Mouse (Mus musculus): ENCODE results near the gene Thsd7a.
A peak's percentile ranks its signal among the peaks of the same experiment; 100 is the strongest.

Gene Thsd7a

DNA sequence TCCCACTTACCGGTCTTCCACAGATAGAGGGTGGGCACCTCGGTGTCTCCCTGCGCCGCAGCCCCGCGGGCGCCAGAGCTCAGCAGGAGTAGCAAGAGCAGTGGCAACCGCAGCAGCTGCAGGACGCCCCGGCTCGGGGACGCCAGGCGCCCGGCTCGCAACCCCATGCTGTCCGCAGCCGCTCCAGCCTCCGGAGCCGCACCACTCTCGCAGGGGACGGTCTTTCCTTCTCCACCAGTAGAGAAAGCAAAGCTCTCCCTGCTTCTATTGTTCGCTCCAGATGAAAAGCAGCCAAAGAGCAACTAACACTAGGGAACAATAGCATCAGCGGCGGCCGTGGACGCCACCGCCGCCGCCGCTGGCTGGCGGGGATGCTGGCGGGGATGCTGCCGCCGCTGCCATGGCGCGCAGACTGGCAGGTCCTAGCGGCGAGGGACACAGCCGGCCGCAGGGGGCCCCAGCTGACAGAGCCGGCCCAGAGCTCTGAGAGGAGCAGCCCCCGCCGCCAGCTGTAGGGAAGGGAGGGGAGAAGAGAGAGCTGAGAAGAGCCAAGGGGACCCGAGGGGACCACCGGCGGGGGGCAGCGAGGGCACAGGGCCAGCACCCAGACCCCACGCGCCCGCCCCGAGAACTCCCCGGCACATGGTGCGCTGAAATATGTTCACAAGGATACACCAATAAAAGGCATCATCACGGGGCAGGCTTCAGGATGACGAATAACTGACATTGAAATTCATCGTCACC lies at the start of gene Thsd7a:
Gene Thsd7a (minus strand): TSS at position 624 of the 744 bp plus-strand sequence.
- DNase-seq (ENCODE audit: low spot score) = peak; percentile 30

DNA sequence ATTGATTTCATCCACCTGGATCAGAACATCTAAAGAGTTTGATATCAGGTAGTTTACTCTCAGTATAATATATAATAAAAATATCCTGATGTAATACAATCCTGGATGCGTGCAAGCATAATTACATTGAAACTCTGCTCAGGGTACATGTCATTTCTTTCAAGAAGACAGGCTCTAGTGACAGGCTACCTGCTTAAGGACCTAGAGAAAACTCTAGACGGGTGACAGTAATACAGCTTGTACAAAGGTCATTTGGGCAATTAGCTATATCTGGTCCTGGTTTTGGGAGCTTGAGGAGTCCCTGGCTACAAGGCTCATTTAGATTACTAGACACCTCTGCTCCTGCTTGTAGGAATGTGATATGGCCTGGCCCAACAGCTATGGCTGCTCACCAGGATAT lies 37.9 kb upstream of the Thsd7a start:
- no peak for DNase-seq (ENCODE audit: low spot score)

DNA sequence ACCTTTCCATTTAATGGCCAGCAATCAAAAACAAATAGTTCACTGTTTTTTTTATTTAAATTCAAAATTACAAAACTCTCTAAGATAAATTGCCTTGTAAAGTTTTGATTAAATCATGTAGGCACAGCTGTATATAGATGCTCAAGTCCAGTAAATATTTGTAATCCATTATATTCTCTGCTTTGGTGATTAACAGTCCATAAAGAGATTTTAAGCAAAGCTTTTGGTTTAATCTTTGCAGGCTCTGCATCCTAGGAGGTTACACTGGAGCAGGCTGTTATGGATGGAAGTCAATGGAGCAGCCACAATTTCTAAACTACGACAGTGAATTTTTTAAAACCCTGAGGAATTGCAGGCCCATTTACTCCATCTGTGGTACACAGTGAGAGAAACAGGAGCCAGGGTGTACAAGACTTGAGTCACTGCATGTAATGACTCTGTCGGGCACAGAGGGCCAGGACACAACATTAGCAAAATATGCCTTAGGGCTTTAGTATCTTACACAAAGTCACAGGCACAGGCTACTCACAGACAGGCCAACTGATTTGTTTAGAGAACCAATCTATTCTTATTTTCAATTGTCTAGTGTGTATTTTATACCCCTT lies 37.3 kb upstream of the Thsd7a start:
- no peak for DNase-seq (ENCODE audit: low spot score)

DNA sequence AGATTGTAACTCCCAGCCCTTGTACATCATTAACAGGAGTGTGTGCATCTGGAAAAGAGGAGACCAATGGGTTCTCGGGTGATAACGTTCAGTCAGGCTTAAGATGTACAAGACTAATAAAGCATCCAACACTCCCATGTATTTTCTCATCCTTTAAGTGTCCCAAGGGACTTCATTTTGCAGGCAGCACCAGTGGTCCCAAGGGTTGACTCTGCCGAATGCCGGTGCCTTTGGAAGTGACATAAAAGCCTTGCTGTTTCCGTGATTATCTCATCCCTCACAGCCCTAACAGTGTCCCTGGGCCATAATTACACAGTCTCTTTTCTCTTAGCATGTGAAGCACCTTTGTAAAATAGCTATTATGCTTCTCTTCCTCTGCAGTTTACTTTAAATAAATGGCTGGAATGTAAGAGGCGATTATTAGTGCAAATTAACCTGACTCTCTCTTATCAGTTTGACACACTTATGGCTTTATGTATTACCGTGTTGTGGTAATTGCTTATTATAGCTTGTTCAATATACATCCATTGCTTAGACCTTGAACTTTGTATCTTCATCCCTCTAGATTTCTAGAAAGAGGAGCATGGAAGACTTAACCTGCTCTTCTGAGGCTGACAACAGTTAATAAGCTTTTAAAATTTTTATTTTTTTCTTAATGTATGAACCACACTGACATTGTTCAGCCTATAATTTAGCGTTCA lies 35.9 kb upstream of the Thsd7a start:
- DNase-seq (ENCODE audit: low spot score) = no peak

DNA sequence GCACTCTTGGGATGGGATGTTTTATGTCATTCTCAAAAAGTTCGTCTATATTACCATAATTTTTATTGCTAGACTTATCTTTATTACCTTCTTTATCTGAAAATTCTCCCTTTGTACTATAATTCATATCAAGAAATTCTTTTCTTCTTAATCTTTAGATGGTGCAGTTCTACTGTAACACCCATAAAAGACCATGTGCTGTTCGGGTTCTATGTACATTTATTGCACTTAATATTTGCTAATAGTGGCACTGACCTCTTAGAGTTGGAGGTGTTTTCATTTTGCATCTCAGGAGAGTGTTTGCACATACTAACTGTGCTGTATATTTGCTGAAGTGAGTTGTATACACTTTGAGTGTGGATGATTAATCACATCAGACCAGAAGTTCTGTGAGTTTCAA lies 23.6 kb upstream of the Thsd7a start:
- DNase-seq (ENCODE audit: low spot score) = no peak

DNA sequence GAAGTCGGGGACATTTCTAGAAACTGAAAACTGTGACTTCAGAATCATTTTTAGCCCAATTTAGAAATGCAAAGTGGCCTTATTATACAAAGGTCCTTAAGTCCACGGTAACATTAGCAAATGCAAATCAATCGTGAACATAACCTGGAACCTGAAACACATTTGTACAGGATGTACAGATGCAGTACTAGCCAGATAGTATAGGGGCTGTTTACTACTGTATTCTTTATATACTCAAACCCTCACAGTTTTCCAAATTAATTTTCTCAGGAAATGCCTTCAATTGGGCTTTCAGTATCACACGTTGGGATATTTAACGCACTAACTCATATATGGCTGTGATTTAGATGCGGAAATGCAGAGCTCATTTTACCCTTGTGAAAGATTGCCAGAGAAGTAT lies 16.0 kb upstream of the Thsd7a start:
- DNase-seq (ENCODE audit: low spot score) = no peak

DNA sequence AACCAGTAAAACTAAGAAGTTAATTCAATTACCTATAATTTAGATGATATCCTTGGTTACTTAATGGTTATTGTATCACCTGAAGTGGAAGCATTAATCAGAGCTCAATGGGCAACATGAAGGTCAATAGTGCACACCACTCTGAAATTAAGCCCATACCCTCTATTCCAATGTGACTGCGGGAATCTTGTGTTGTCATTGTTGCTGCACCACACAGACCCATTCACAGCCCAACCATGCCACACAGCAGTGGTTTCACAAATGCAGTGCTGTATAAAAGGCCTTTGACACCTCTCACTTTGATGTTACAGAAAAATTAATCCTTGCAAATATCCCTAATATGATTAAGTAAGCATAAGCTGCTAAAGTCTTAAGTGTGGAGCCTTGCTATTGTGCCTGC lies 15.4 kb upstream of the Thsd7a start:
- no peak for DNase-seq (ENCODE audit: low spot score)

DNA sequence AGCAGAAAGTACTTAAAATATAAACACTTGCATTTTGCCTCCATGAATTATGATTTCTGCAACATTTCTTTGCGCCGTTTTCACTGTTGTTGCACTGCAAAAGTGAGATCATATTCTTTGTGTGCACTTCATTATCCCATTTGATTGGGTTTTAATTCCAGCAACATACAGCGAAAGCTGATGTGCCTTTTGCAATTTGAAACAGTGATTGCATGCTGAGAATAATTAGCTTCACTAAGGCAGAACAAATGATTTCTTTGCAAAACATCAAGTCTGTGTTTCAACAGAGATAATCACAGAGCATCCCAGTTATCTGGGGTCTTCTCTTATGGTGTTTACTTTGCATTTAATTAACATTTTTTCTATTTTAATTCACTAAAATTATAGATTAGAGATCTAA lies 14.6 kb upstream of the Thsd7a start:
- no peak for DNase-seq (ENCODE audit: low spot score)

DNA sequence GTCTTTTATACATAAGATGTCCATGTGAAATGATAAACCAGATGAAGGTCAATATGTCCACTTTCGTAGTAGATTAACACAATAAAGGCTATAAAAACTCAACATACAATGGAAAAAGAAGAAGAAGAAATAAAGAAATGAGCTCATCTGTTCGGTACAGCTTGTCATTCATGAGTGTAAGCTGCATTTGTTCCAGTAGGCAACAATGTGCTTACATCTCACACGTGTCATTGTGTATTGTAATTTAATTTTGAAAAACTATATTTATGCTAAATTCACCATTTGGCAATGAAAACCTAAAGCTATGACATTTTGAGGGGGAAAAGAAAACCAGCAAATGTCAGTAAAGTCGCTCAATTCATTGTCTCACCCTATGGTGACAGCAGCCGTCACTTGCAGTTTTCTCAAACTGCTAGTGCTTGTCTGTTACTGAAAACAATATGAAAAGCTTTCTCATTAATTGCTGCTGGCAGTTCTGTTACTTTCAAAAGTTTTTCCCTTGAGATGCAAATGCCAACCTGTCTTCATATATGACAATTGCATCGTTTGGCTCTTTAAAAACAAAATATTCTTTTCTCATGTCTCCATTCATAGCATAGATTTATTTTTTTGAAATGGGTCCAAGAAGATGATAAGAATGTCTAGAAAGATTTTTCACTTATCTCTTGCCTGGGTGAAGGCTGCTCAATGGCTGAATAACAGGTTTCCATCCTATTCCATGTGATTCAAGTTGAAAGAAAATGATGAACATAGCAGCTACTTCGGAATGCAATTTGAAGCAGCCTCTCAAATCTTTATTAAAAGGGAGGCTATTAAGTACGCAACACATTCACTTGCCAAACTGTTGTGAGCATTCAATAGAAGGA lies 10.4 kb upstream of the Thsd7a start:
- DNase-seq (ENCODE audit: low spot score) = no peak

DNA sequence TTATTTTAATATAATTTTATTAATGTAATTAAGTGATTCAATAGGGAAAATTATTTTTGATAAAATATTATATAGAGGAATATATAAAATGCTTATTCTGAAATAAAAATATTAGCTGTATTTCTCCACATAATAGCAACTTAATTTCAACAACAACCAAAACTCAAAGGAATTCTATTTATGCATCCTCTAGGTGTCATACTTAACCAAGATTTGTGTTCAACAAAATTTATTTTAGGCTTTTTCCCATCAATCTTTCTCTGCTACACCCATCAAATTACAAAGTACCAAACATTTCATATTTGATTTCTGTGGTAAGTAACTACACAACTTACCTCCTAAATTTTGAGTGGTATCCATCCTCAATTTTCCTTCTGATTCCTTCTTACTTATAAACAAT lies 3.1 kb upstream of the Thsd7a start:
- no peak for DNase-seq (ENCODE audit: low spot score)

DNA sequence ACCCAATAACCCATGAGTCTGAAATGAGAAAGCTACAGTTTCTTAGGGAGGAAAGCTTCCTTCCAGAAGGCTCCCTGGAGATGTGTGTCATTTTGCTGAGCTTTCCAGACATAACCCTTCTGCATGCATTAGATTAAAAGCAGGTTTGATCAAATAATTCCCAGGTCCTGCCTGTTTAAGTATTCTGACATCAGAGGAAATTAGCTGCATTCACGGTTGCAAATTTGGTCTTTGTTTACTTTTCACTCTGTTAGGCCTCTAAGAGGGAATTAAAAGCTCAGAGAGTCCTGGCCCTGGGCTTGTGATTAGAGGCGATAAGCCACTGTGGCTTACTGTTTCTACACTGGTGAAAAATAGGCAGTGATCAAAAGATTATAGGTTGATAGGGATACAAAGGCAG lies 1.2 kb upstream of the Thsd7a start:
- no peak for DNase-seq (ENCODE audit: low spot score)

DNA sequence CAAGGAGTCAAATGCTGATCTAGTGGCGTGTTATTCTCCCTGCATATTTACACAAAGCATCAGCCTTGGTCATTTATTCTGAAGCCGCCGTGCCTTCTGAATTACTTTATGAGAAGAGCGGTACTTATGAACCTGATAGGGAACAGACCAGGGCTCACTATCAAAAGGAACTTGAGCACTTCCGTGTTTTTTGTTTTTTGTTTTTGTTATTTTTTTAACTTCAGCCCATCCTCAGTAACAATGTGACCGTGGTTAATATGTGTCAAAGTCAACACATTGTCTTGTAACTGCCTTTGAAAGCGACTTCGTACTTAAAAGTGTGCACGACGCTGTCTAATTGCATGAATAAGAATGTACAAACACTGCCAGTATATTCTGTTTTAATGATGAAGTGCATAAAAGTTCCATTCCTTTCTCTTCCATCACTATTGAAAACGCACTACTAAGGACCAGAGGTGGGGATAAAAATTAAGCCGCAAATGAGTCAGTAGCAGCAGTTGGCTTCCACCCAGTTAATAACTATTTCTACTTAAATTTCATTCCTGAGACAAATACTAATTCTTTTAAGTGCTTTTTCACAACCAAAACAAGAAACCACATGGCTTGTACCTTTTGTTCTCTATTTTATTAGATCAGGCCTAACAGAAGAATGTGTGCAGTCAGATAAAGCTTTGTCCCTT lies 461 bp upstream of the Thsd7a start:
- DNase-seq (ENCODE audit: low spot score) = peak; percentile 26

DNA sequence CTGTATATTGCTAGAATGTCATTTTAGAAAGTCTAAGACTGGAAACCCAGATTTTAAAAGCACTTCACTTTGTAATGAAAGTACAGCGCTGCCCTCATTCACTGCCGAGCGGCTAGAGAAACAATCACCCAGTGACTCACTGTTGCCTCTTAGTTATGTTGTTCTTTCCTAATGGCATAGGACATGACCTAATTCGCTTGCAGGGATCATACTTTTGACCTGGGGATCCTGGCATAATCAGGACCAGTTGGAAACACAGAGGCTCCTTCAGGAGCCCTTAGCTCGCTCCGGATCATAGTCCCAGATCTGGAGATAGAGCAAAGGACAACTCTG lies 790 bp downstream of the Thsd7a start:
- no peak for DNase-seq (ENCODE audit: low spot score)

DNA sequence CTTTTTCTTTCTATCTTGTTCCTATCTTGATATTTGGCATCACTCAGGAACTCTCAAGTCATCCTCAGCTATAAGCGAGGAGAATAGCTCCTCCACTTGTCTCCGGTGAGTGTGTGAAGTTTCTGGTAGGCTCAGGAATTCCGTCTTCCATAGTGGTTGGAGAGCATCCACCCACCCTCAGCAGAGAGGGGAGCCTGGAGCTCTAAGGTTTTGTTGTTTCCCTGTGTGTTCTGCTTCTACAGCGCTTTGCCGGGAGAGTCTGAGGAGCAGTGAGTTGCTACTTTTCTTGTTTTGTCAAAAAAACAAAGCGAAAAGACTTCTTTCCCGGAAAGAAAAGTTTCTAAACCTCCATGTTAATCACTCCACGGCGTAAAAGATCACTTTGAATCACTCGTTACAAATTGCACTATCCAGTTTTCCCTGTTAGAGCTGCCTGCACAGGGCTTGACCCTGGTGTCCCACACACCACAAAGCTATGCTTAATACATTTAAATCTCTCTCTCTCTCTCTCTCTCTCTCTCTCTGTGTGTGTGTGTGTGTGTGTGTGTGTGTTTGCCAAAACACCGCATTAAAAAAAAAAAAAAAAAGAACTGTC lies 1.3 kb downstream of the Thsd7a start:
- DNase-seq (ENCODE audit: low spot score) = peak; percentile 8

DNA sequence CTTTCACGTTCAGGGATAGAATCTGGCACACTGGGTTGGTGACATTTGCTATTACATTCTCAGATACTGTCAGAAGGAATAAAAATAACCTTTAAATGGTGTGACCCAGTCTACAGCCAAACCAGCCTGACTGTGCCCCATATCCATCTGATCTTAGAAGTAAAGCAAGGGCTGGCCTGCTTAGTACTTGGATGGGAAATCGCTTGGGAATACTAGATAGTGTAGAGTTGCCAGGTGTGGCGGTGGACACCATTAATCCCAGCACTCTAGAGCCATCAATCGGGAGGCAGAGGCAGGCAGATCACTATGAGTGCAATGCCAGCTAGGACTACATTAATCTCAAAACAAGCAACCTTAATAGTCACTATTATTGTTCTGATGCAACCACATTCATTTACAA lies 6.4 kb downstream of the Thsd7a start:
- no peak for DNase-seq (ENCODE audit: low spot score)

DNA sequence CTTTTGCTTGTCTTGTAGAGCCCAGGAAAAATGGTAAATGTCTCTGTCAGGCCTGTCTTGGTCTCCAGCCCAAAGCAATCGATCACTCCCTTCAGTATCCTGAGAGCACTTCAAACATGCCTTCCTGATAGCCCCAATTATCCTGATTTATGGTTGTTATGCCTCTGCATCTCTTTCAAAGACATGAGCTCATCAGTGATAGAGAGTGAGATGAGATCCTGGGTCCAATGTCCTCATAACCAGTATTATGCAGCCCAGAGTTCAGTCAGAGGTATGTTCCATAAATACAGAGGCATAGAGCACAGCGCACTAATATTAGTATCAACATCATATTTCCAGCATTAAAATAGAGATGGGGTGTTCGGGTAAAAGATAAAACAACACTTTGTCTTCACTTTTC lies 15.3 kb downstream of the Thsd7a start:
- no peak for DNase-seq (ENCODE audit: low spot score)

DNA sequence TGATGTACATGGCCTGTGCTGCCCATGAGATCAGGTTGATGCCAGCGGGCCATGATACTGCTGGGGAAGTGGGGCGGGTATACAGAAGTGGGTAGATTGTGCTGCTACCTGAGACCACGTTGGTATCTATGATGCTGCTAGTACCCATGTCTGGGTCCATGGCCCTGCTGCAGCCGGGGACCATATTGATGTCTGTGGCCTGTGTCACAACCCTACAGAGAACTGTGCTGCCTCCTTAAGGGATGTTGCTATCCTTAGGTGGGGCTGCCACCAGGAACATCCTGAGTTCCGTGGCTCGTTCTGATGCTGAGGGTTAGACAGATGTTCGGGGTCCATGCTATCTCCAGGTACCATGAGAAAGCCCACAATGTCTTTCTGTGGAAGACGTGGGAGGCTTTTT lies 33.1 kb downstream of the Thsd7a start:
- DNase-seq (ENCODE audit: low spot score) = no peak

DNA sequence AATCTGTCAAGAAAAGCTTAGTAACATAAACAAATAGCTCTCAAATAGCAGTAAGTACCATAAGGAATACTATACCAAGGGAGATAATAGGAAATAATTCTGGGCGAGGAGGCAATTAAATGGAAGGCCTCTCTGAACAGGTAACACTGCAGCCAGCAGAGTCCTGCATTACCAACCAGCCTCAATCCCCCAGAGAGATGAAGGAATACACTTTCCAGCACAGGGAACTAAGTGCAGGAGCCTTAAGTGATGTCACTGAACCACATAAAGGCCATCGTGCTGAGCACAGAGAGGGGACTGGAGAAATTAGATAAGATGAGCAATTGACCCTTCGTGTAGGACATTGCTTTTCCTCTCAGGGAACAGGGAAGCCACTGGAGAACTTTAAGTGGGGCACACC lies 36.6 kb downstream of the Thsd7a start:
- DNase-seq (ENCODE audit: low spot score) = no peak

DNA sequence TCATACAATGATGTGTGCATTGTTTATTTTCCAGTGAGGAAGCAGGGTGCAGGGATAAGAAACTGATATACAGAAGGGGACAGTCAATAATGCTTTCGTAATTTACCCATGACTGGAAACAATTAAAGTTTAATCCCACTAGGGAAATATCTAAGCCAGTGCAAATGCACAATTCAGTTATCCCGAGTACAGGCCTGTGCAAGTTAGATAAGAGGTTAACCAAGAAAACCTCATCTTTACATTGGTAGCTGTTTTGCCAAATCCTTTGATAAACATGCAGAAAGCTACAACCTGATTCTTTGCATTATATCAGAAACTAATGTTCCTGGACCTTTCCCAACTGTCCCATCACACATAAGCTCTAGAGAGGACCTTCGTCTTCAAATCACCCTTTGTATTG lies 46.3 kb downstream of the Thsd7a start:
- DNase-seq (ENCODE audit: low spot score) = no peak

DNA sequence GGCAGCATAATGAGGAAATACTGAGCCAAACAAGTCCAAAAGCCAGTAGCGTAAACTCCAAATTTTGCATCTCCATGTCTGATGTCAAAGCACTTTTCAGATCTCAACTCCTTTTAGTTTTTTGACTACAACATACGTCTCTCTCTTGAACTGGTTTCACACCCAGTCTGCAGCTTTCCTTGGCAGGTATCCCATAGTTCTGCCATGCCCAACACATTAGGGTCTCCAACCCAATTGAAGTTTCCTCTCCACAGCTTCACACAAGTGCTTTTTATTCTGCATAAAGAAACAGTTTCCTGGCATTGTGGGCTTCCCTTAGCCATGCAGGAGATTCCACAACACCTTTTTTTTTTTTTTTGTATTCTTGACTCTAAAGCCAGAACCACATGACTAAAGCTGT lies 50.1 kb downstream of the Thsd7a start:
- DNase-seq (ENCODE audit: low spot score) = no peak

DNA sequence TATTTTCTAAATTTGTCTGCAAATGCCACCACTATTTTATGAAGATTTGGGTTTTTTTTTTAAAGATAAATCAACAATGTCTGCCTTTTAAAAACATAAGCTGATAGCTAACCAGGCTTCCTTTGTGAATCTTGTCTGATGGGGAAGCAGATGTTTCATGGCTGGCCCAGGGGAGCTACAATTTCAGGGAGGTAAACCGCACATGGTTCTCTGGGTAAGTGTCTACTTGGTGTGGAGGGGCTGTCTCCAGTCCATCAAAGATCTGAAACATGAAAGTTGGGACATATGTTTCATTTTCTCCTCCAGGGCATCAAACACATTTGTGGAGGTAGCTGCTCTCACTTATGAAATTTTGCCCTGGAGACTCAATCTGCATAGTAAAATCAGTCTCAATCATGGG lies 55.5 kb downstream of the Thsd7a start:
- DNase-seq (ENCODE audit: low spot score) = no peak

DNA sequence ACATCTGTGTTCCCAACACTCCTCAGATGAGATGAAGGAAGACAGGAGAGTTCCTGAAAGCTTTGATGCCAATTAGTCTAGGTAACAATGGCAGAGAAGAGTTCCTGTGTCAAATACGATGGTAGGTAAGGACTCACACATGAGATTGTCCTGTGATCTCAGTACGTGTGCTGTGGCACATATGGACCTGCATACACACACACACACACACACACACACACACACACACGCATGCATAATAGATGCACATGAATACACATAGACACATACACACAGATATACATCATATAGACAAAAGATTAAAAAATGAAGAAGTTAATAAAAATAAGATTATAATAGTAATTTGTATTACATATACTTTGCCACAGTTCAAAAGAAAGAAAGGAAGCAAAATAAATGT lies 56.0 kb downstream of the Thsd7a start:
- no peak for DNase-seq (ENCODE audit: low spot score)

Measured in layer of hippocampus, adult 9-10 months (tissue).